In genomic region chr7:139615767-139616766, GRCm38 (mm10) we compare ENCODE assay signal across 7 mouse cellular contexts. TPM values are rescaled to one million over a fixed set of nuclear protein-coding genes. Genes with fewer than 3 reads are reported as not detected.
DNase-seq lines count a peak whose midpoint lies in the region; ATAC-seq and TF ChIP-seq lines count a peak whose summit lies in the region.

No protein-coding gene starts in this region.

- no peak overlapping the region for H3K27ac ChIP-seq in forebrain, embryonic 13.5 days
- H3K27ac ChIP-seq in hindbrain, postnatal 0 days = peak overlapping the region; percentile 68

- H3K4me1 ChIP-seq in forebrain, embryonic 13.5 days = peaks cover 14% of the 10 kb centered on the region
- H3K4me1 ChIP-seq in hindbrain, postnatal 0 days (ENCODE audit: insufficient read depth, low read length) = no peaks in the 10 kb centered on the region

- H3K4me3 ChIP-seq in forebrain, embryonic 13.5 days = no peak overlapping the region
- H3K4me3 ChIP-seq in hindbrain, postnatal 0 days (ENCODE audit: low read length) = no peak overlapping the region

- no peak overlapping the region for H3K4me2 ChIP-seq in forebrain, embryonic 13.5 days
- peak overlapping the region; percentile 29; the same call in 1 of the 2 replicates for H3K4me2 ChIP-seq in hindbrain, postnatal 0 days (ENCODE audit: low read depth, low read length)

- peak; percentile 70 for DNase-seq in R1 (ENCODE audit: low read depth, low spot score)
- DNase-seq in c-Kit-positive CD71-positive TER-119-negative erythroid progenitor cells, embryonic 14.5 days (ENCODE audit: low read depth) = peak; percentile 17
- DNase-seq in hindbrain, postnatal 0 days (ENCODE audit: low spot score) = peak; percentile 91
- DNase-seq in left cerebral cortex, adult 18-20 months (ENCODE audit: low spot score in 2 of 2) = peak; percentile 70 to 81
- peak; percentile 81 for DNase-seq in mesoderm, embryonic 11.5 days (ENCODE audit: low read depth, low spot score)
- DNase-seq in right cerebral cortex, postnatal 36 days (ENCODE audit: low spot score in 2 of 2) = peak; percentile 50 to 51

- WGBS in forebrain, embryonic 13.5 days = 49% methylated on average over 12 of the region's 12 CpGs
- WGBS in hindbrain, postnatal 0 days = 29% methylated on average over 12 of the region's 12 CpGs

- TF ChIP-seq CTCF in hindbrain, postnatal 0 days (IDR thresholded peaks at IDR 0.05; ENCODE audit: low read depth) = peak; percentile 97

- no peaks in the 10 kb centered on the region for H3K9me3 ChIP-seq in forebrain, embryonic 13.5 days (replicated peaks)
- no peaks in the 10 kb centered on the region for H3K9me3 ChIP-seq in hindbrain, postnatal 0 days (ENCODE audit: low read length)

- H3K27me3 ChIP-seq in forebrain, embryonic 13.5 days = peaks cover 10% of the 10 kb centered on the region
- no peaks in the 10 kb centered on the region for H3K27me3 ChIP-seq in hindbrain, postnatal 0 days (ENCODE audit: insufficient read depth, low read length)

- no peak overlapping the region for H3K9ac ChIP-seq in forebrain, embryonic 13.5 days
- H3K9ac ChIP-seq in hindbrain, postnatal 0 days (replicated peaks; ENCODE audit: low read length) = 0 out of 2 replicates have a peak overlapping the region, but pooled peaks have one; percentile 3

- no peaks in the 10 kb centered on the region for H3K36me3 ChIP-seq in forebrain, embryonic 13.5 days (ENCODE audit: poor library complexity, severe bottlenecking)
- no peaks in the 10 kb centered on the region for H3K36me3 ChIP-seq in hindbrain, postnatal 0 days (ENCODE audit: insufficient read depth, low read length)

- peak; percentile 76 for ATAC-seq in forebrain, embryonic 13.5 days
- peak; percentile 92 for ATAC-seq in hindbrain, postnatal 0 days

RNA-seq across cellular contexts. Expression of gene Nkx6-2, which starts 33.5 kb away (rescaled TPM):
- polyA plus RNA-seq in forebrain, embryonic 13.5 days (2015; fragmentation: Nextera tagmentation; extraction: Ambion mirVana) = 2.1 and 3.3 TPM in 2 replicates
- total RNA-seq in hindbrain, postnatal 0 days (2014; rRNA removed) = 18.8 and 23.2 TPM in 2 replicates
- 17.4 and 20.0 TPM in 2 replicates for polyA plus RNA-seq in hindbrain, postnatal 0 days (2015; fragmentation: Nextera tagmentation; extraction: Ambion mirVana)
- 1 to 10 TPM; 5.5 to 6.2 TPM for total RNA-seq in left cerebral cortex, adult 18-20 months (2021)

Comparison
In these comparisons a context has a peak if more than half of its experiments do, and no peak if none do; other contexts are left out.
1. DNase-seq: peak in every context shown above with its lines; median percentile 91 in hindbrain, postnatal 0 days; 81 in mesoderm, embryonic 11.5 days; 76 in left cerebral cortex, adult 18-20 months; 70 in R1; 50 in right cerebral cortex, postnatal 36 days; 17 in c-Kit-positive CD71-positive TER-119-negative erythroid progenitor cells, embryonic 14.5 days.